Mouse (Mus musculus) bone marrow macrophage, adult 2 months (primary cell): ENCODE results near the gene Sgpp2. TPM values are rescaled to one million over a fixed set of nuclear protein-coding genes. Genes with fewer than 3 reads are reported as not detected.

Source experiments
- H3K27ac ChIP-seq: 2 replicates; pipeline ENCODE4 v1.5.1; 2012; ENCODE audit warnings: low read depth, low read length; ENCODE audit not compliant: insufficient read depth
- H3K4me1 ChIP-seq: 2 replicates; pipeline ENCODE4 v1.6.1; 2012; ENCODE audit warnings: low read length; ENCODE audit not compliant: control insufficient read depth, insufficient read depth
- H3K4me3 ChIP-seq: 2 replicates; pipeline ENCODE4 v1.5.1; 2012; ENCODE audit warnings: mild to moderate bottlenecking, low read length, moderate library complexity; ENCODE audit not compliant: insufficient read depth
- CTCF ChIP-seq: IDR thresholded peaks from 2 replicates; pipeline ENCODE4 v1.5.1; 2012; ENCODE audit warnings: low read depth, mild to moderate bottlenecking, low read length, moderate library complexity
- POLR2A ChIP-seq: IDR thresholded peaks from 2 replicates; pipeline ENCODE4 v1.6.1; 2012; ENCODE audit warnings: mild to moderate bottlenecking, low read depth, low read length, borderline replicate concordance
- polyA plus RNA-seq: library from polyadenylated mRNA; stranded (reverse); fragments of >200 nt; gene quantifications from 2 replicates; pipeline ENCODE4 v1.2.4, GENCODE M21; 2012; ENCODE audit not compliant: missing spikeins, insufficient read depth, insufficient read length

Sgpp2 gene
- polyA plus RNA-seq, 1 experiment = not detected

DNA sequence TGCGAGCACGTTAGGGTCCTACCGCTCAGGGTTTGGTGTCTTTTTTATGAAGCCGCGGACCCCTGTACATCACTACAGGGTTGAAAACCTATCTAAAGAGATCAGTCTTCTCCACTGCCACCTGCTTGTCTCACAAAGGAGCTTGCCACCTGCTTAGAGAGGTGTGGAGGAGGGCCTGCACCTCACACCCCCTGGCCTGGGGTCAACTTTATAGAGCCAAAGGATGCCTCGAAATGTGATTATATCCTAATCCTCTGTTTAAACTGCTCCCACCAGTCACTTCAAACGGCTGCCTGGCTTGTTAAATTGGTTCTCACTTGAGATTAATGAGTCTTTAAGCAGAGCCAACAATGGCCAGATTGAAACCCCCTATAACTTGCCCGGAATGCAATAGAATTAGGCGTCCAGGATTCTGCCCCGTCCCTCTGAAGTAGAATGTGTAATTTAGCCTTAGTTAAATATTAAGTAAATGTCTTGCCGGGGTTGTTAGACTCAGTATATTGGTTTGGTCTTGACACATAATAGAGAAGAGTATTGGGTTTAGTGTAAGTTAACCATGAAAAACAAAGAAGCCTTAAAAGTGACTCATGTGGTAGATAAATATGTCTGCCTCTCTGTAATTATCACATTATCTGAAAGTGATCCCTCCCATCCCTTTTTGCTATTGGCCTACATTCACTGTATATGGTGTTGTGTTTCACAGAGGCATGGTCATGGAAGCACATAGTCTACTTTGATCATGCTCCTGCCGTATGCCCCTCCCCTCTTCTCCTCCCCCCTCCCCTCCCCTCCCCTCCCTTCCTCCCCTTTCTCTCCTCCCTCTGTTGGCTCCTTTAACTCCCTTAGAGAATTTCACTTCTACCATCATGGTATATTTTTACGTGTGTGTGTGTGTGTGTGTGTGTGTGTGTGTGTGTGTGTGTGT lies 54.1 kb downstream of the Sgpp2 start:
- Histone ChIP-seq H3K27ac (no peak overlapping the region), H3K4me1 (no peaks in the 10 kb centered on the region), H3K4me3 (no peak overlapping the region)
- TF ChIP-seq CTCF = no peak
- TF ChIP-seq POLR2A = no peak

DNA sequence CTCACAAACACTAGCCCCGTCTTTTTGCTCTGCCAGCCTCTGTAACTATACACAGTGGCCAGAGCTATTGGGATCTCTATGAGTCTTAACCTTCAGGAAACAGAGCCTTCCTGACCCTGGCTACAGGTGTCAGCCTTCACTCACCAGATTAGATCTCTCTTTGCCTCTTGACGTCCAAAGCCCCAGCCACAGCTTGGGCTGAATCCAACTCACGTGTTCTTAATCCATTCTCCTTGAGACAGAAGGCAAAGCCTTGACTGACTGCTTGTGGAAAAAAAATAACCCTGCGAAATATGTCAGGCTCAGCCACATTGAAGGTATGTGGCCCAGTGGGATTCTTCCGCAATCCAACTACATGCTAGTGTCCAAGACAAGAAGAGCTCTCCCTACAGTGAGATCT lies 57.7 kb downstream of the Sgpp2 start:
- no peak overlapping the region for H3K27ac ChIP-seq
- TF ChIP-seq POLR2A (no peak), CTCF (no peak)
- H3K4me1 ChIP-seq = no peaks in the 10 kb centered on the region
- H3K4me3 ChIP-seq = no peak overlapping the region

DNA sequence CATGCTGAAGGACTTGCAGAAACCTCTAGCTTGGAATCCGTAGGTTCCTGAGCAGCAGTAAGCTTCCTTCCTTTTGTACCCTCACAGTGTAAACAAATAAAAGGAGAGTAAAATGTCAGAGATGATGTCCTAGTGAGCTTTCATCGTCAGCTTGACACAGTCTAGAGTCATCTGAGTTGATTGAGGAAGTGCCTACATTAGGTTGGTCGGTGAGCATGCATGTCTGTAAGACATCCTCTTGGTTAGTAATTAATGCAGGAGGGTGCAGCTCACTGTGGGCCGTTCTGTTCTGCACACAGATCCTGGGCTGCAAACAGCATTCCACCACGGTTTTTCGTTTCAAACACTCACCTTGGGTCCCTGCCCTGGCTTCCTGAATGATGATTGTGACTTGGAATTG lies 60.0 kb downstream of the Sgpp2 start:
- H3K27ac ChIP-seq = no peak overlapping the region
- H3K4me1 ChIP-seq = no peaks in the 10 kb centered on the region
- no peak overlapping the region for H3K4me3 ChIP-seq
- no peak for TF ChIP-seq CTCF
- no peak for TF ChIP-seq POLR2A

DNA sequence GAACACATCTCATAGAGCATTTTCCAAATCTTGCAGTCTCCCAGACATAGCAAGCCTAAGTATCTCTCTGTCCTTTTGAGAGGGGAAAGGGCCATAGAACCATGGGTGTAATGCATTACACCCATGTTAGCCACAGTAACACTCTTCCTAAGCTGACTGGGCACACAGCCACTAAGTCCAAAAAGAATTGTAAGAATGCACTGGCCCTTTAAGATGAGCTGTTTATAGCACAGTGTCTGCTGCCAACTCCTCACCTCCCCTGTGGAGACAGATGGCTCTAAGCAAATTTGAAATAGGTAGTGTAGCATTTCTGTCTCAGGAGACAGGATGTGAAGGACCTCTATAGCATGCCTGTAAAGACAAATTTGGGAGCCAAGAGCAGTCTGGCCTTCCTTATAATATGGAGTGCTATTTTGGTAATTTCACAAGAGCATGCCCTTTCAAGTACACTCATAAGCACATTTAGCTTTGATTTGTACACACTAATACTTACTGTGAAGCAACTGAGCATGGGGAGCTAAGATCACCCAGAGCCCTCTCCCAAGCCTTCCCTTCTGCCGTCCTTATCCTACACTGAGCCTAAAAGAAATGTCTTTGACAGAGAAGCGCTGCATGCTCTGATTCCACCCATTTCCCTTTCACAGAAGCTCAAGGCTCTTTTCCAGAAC lies 61.6 kb downstream of the Sgpp2 start:
- H3K4me1 ChIP-seq = no peaks in the 10 kb centered on the region
- H3K4me3 ChIP-seq = no peak overlapping the region
- H3K27ac ChIP-seq = no peak overlapping the region
- TF ChIP-seq POLR2A (no peak), CTCF (no peak)

DNA sequence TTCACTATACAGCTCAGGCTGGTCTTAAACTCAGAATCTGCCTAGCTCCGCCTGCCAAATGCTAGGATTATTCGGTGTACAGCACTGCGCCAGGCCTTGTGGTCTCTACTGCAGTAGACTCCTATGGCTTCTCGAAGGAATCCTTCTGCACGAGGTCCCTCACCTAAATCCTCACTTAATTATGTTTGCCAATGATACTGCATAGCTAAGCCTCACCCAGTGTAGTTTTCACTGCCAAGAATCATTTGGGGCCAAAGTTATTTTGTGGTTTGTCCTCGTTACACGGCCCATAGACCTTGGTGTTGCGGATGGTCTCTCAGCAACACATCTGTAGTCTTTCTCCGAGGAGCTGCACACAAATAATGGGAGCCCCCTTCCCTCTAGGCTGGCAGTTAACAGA lies 62.2 kb downstream of the Sgpp2 start:
- TF ChIP-seq CTCF (no peak), POLR2A (no peak)
- Histone ChIP-seq H3K4me1 (no peaks in the 10 kb centered on the region), H3K27ac (no peak overlapping the region), H3K4me3 (no peak overlapping the region)

DNA sequence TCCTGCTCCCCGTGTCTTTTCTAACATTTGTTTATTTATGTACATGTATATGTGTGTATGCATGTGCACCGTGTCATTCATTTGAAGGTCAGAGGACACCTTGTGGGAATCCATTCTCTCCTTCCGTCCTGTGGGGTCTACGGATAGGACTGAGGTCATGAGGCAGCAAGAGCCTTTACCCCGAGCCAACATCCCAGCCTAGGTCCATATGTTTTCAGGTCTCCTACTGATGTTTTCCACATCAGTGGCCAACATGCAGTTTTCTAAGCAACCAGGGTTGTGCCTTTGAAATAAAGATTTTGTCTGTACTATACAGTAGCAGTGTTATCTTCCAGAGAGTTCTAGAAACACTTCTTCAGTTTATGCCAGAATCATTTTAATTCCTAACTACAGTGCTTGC lies 63.7 kb downstream of the Sgpp2 start:
- Histone ChIP-seq H3K27ac (no peak overlapping the region), H3K4me3 (no peak overlapping the region), H3K4me1 (no peaks in the 10 kb centered on the region)
- TF ChIP-seq CTCF (no peak), POLR2A (no peak)

DNA sequence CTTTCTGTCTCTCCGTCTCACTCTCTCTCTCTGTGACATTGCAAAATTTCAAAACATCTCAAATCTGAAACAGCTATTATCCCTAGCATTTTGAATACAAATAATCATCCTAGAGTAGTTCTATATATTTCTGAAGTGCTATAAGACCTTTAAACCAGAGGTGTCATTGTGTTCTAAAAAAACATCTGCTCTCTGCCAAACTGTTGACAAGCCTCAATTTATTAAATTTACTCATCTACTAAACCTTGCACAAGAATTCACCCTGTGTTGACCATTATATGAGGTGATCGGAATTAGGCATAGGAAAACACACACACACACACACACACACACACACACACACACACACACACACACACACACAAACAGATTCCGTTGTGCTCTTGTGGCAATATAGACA lies 64.9 kb downstream of the Sgpp2 start:
- H3K27ac ChIP-seq = no peak overlapping the region
- H3K4me3 ChIP-seq = no peak overlapping the region
- no peak for TF ChIP-seq CTCF
- no peak for TF ChIP-seq POLR2A
- H3K4me1 ChIP-seq = no peaks in the 10 kb centered on the region

DNA sequence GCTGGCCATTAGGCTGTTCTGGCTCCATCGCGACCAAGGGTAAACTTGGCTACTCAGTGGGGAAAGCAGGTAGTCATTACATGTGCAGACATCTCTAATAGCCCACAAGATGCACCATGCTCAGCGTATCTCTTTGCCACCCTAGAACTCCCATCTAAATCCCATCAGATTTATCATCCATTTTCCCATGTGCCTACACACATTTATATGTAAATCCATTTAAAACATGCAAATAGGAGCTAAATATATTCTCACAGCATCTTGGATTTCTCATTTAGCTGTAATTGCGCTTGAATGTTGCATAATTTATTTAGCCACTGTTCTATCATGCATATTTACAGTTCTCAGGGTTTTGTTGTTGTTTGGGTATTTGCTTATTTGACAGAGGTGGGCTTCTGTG lies 70.8 kb downstream of the Sgpp2 start:
- Histone ChIP-seq H3K27ac (no peak overlapping the region), H3K4me1 (no peaks in the 10 kb centered on the region), H3K4me3 (no peak overlapping the region)
- TF ChIP-seq POLR2A = no peak
- TF ChIP-seq CTCF = no peak

DNA sequence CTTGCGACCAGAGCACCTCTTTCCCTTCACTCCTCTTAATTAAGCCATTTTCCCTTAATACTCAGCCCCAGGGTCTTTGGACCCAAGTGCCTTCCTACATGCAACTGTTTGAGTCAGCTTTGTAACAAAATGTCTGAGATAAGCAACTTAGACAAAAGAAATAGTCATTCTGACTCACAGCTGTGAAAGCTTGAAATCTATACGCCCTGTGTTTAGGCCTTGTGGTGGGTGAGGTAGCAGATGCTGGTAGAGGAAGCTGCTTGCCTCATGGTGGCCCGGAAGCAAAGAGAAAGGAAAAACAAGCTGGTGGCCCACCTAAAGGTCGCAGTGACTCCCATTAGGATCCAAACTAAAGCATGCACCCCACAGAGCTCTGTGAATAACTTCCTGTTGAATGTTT lies 77.7 kb downstream of the Sgpp2 start:
- TF ChIP-seq POLR2A (no peak), CTCF (no peak)
- Histone ChIP-seq H3K27ac (no peak overlapping the region), H3K4me1 (no peaks in the 10 kb centered on the region), H3K4me3 (no peak overlapping the region)

DNA sequence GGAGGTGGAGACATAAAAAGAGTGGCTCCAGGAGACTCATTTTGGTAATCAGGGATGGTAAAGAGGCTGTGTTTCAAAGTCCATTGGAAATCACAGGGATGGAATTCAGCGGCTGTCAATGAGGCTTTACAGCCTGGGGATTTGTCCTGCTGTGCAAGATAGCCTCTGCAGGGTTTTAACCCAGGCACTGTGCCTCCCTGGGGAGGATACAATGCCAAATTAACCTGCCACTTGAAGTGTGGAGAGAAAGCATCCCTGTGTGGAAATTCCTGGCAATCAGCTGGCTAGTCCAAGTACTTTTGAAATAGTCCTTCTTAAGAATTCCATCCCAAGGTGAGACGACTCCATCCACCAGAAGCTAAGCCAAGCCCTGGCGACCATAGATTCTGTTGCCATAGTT lies 78.7 kb downstream of the Sgpp2 start:
- no peaks in the 10 kb centered on the region for H3K4me1 ChIP-seq

More for the DNA sequence above, 78.7 kb downstream of the Sgpp2 start:
- no peak overlapping the region for H3K27ac ChIP-seq
- no peak overlapping the region for H3K4me3 ChIP-seq
- TF ChIP-seq POLR2A (no peak), CTCF (no peak)
